ENCODE assay signal across 9 mouse cellular contexts in genomic region chr5:118172078-118172723, GRCm38 (mm10). TPM values are rescaled to one million over a fixed set of nuclear protein-coding genes. Genes with fewer than 3 reads are reported as not detected.
DNase-seq lines count a peak whose midpoint lies in the region; ATAC-seq and TF ChIP-seq lines count a peak whose summit lies in the region.
"Had no signal": no experiment of that assay in that cellular context is flagged by ENCODE, and none has a peak within 500 bp of the region (broad histone marks: within the 10 kb centered on the region; RNA-seq: fewer than 3 reads in every experiment).

No protein-coding gene starts in this region.

- H3K27ac ChIP-seq in heart, embryonic 11.5 days (ENCODE audit: low read depth, low read length): no peak overlapping the region
- H3K27ac ChIP-seq in ES-Bruce4 (ENCODE audit: insufficient read depth, low read length): no peak overlapping the region
- no peak overlapping the region for H3K27ac ChIP-seq in heart, embryonic 15.5 days
- H3K27ac ChIP-seq in liver, postnatal 0 days (ENCODE audit: low read depth): no peak overlapping the region

- H3K36me3 ChIP-seq in heart, embryonic 11.5 days (ENCODE audit: control insufficient read depth, insufficient read depth, low read length): no peaks in the 10 kb centered on the region
- H3K36me3 ChIP-seq in ES-Bruce4 (ENCODE audit: control insufficient read depth, insufficient read depth, low read length, poor library complexity, severe bottlenecking): no peaks in the 10 kb centered on the region
- H3K36me3 ChIP-seq in heart, embryonic 15.5 days: no peaks in the 10 kb centered on the region
- no peaks in the 10 kb centered on the region for H3K36me3 ChIP-seq in liver, postnatal 0 days (replicated peaks; ENCODE audit: insufficient read depth, low read length)
- H3K36me3 ChIP-seq: G1E had no signal

- WGBS in heart, embryonic 11.5 days (ENCODE audit: insufficient replicate concordance): under 1% methylated on average over 27 of the region's 27 CpGs
- WGBS in heart, embryonic 15.5 days: under 1% methylated on average over 27 of the region's 27 CpGs
- under 1% methylated on average over 27 of the region's 27 CpGs for WGBS in liver, postnatal 0 days (ENCODE audit: insufficient replicate concordance)

- no peak for TF ChIP-seq POLR2A in ES-Bruce4 (IDR thresholded peaks at IDR 0.05; ENCODE audit: insufficient read depth, low read length)

- H3K4me3 ChIP-seq in heart, embryonic 11.5 days (ENCODE audit: low read depth, low read length): peak overlapping the region; percentile 44
- peak overlapping the region; percentile 41 for H3K4me3 ChIP-seq in ES-Bruce4 (ENCODE audit: low read depth, low read length)
- peak overlapping the region; percentile 50 for H3K4me3 ChIP-seq in heart, embryonic 15.5 days
- peak overlapping the region; percentile 42 for H3K4me3 ChIP-seq in liver, postnatal 0 days (ENCODE audit: low read depth, low read length)

- TF ChIP-seq CTCF in ES-Bruce4 (IDR thresholded peaks at IDR 0.05; ENCODE audit: low read depth, low read length): no peak
- no peak for TF ChIP-seq CTCF in liver, postnatal 0 days (IDR thresholded peaks at IDR 0.05; ENCODE audit: low read depth)

- TF ChIP-seq EP300 in ES-Bruce4 (IDR thresholded peaks at IDR 0.05; ENCODE audit: insufficient read depth, low read depth, low read length): no peak
- no peak for TF ChIP-seq EP300 in liver, postnatal 0 days (IDR thresholded peaks at IDR 0.05; ENCODE audit: low read depth)

- ATAC-seq in heart, embryonic 11.5 days (replicated peaks; ENCODE audit: insufficient number of reproducible peaks, low FRiP score, low TSS enrichment): no peak
- ATAC-seq in heart, embryonic 15.5 days (replicated peaks; ENCODE audit: insufficient number of reproducible peaks, insufficient read depth, low FRiP score, low read depth): no peak
- no peak for ATAC-seq in liver, postnatal 0 days
- no peak for ATAC-seq in monocyte, adult 5-6 weeks (replicated peaks; ENCODE audit: insufficient number of reproducible peaks, low FRiP score, low TSS enrichment, poor library complexity, severe bottlenecking)

- peaks cover 3% of the 10 kb centered on the region for H3K9me3 ChIP-seq in heart, embryonic 11.5 days (replicated peaks; ENCODE audit: control insufficient read depth, low read length)
- 0 out of 2 replicates have a peak, but pooled peaks cover 2% of the 10 kb centered on the region for H3K9me3 ChIP-seq in ES-Bruce4 (replicated peaks; ENCODE audit: control insufficient read depth, insufficient read depth, low read length, poor library complexity, severe bottlenecking)
- no peaks in the 10 kb centered on the region for H3K9me3 ChIP-seq in heart, embryonic 15.5 days (replicated peaks)
- H3K9me3 ChIP-seq in liver, postnatal 0 days (ENCODE audit: low read length): peaks cover 4% of the 10 kb centered on the region; the same call in 1 of the 2 replicates

- H3K27me3 ChIP-seq in heart, embryonic 11.5 days (ENCODE audit: control insufficient read depth, insufficient read depth, low read length): peaks cover 76% of the 10 kb centered on the region
- H3K27me3 ChIP-seq in ES-Bruce4 (ENCODE audit: control insufficient read depth, insufficient read depth, low read length, poor library complexity, severe bottlenecking): peaks cover 16% of the 10 kb centered on the region
- peaks cover 80% of the 10 kb centered on the region for H3K27me3 ChIP-seq in heart, embryonic 15.5 days
- peaks cover 77% of the 10 kb centered on the region for H3K27me3 ChIP-seq in liver, postnatal 0 days (ENCODE audit: insufficient read depth, low read length)

- H3K9ac ChIP-seq in heart, embryonic 11.5 days (ENCODE audit: low read depth, low read length): 0 out of 2 replicates have a peak overlapping the region, but pooled peaks have one; percentile 39
- peak overlapping the region; percentile 30; the same call in 1 of the 2 replicates for H3K9ac ChIP-seq in ES-Bruce4 (ENCODE audit: low read depth, poor library complexity, severe bottlenecking)
- peak overlapping the region; percentile 26; the same call in 1 of the 2 replicates for H3K9ac ChIP-seq in heart, embryonic 15.5 days
- no peak overlapping the region for H3K9ac ChIP-seq in liver, postnatal 0 days (replicated peaks)

- H3K4me2 ChIP-seq in heart, embryonic 11.5 days: peak overlapping the region; percentile 73
- peak overlapping the region; percentile 81 for H3K4me2 ChIP-seq in heart, embryonic 15.5 days
- H3K4me2 ChIP-seq in liver, postnatal 0 days (ENCODE audit: low read depth, low read length): peak overlapping the region; percentile 69

- H3K4me1 ChIP-seq in heart, embryonic 11.5 days (ENCODE audit: control insufficient read depth, insufficient read depth, low read length): peaks cover 15% of the 10 kb centered on the region
- H3K4me1 ChIP-seq in ES-Bruce4 (ENCODE audit: control insufficient read depth, insufficient read depth, low read length): no peaks in the 10 kb centered on the region
- peaks cover 34% of the 10 kb centered on the region for H3K4me1 ChIP-seq in heart, embryonic 15.5 days (replicated peaks)
- peaks cover 13% of the 10 kb centered on the region for H3K4me1 ChIP-seq in liver, postnatal 0 days (ENCODE audit: insufficient read depth)

- DNase-seq in heart, adult 8-10 months (ENCODE audit: low spot score): no peak
- DNase-seq in liver, postnatal 0 days: no peak
- no peak for DNase-seq in T-cell, adult 2 months (ENCODE audit: low spot score)
- no peak for DNase-seq in spleen, postnatal 14 days (ENCODE audit: low spot score in 2 of 2)

RNA-seq across cellular contexts. Expression of gene Hrk, which starts 7.8 kb away (rescaled TPM):
- polyA plus RNA-seq in heart, embryonic 11.5 days (2014; fragmentation: Nextera tagmentation; extraction: Ambion mirVana): not detected in 2 replicates
- total RNA-seq in heart, adult 8-10 months (2022): under 1 TPM; 0.23 to 0.46 (median 0.36) TPM
- polyA plus RNA-seq in ES-Bruce4 (2011; ENCODE audit: insufficient read depth, insufficient read length, low read depth, missing spikeins): 1.3 and 1.6 TPM in 2 replicates
- 0.03 and 0.13 TPM in 2 replicates for polyA plus RNA-seq in heart, embryonic 15.5 days (2015; fragmentation: Nextera tagmentation; extraction: Ambion mirVana)
- polyA plus RNA-seq in liver, postnatal 0 days (2015; fragmentation: Nextera tagmentation; extraction: Ambion mirVana): not detected in 2 replicates
- not detected in 3 replicates for total RNA-seq in monocyte, adult 5-6 weeks (2017)
- polyA plus RNA-seq: G1E had no signal

RNA-seq across cellular contexts. Expression of gene Fbxw8, which starts 16.9 kb away (rescaled TPM):
- polyA plus RNA-seq in heart, embryonic 11.5 days (2014; fragmentation: Nextera tagmentation; extraction: Ambion mirVana): 16.8 and 18.6 TPM in 2 replicates
- total RNA-seq in heart, adult 8-10 months (2022): 10 to 100 TPM; 34.9 to 37.7 (median 36.6) TPM
- 36.3 and 37.1 TPM in 2 replicates for polyA plus RNA-seq in ES-Bruce4 (2011; ENCODE audit: insufficient read depth, insufficient read length, low read depth, missing spikeins)
- polyA plus RNA-seq in heart, embryonic 15.5 days (2015; fragmentation: Nextera tagmentation; extraction: Ambion mirVana): 18.1 and 23.5 TPM in 2 replicates
- polyA plus RNA-seq in liver, postnatal 0 days (2015; fragmentation: Nextera tagmentation; extraction: Ambion mirVana): 6.3 and 7.1 TPM in 2 replicates
- total RNA-seq in monocyte, adult 5-6 weeks (2017): 10.3 to 18.2 TPM (median 12.6 TPM) in 3 replicates
